8 mouse cellular contexts compared by ENCODE assay signal in genomic region chr6:31220184-31220931, GRCm38 (mm10).
A peak's percentile ranks its signal among the peaks of the same experiment; 100 is the strongest.
DNase-seq lines count a peak whose midpoint lies in the region; ATAC-seq and TF ChIP-seq lines count a peak whose summit lies in the region.

No protein-coding gene starts in this region.

- H3K4me2 ChIP-seq in heart, embryonic 13.5 days, result peak overlapping the region; percentile 78
- peak overlapping the region; percentile 54 for H3K4me2 ChIP-seq in kidney, embryonic 16.5 days (replicated peaks; ENCODE audit: low read depth, low read length)
- H3K4me2 ChIP-seq in liver, embryonic 16.5 days (ENCODE audit: low read depth, low read length), result peak overlapping the region; percentile 52

- peak overlapping the region; percentile 77 for H3K9ac ChIP-seq in heart, embryonic 13.5 days
- no peak overlapping the region for H3K9ac ChIP-seq in kidney, embryonic 16.5 days (replicated peaks; ENCODE audit: low read length)
- H3K9ac ChIP-seq in liver, embryonic 16.5 days (ENCODE audit: low read depth, low read length), result no peak overlapping the region

- TF ChIP-seq POLR2A in bone marrow, adult 2 months (IDR thresholded peaks at IDR 0.05; ENCODE audit: borderline replicate concordance, control insufficient read depth, low read depth, low read length), result no peak

- H3K4me1 ChIP-seq in bone marrow, adult 2 months (ENCODE audit: control insufficient read depth, insufficient read depth, low read length), result no peaks in the 10 kb centered on the region; the same call in none of the 2 replicates
- peaks cover 54% of the 10 kb centered on the region for H3K4me1 ChIP-seq in forebrain, embryonic 10.5 days
- peaks cover 39% of the 10 kb centered on the region for H3K4me1 ChIP-seq in heart, embryonic 13.5 days
- peaks cover 24% of the 10 kb centered on the region for H3K4me1 ChIP-seq in kidney, embryonic 16.5 days (ENCODE audit: insufficient read depth, low read length)
- H3K4me1 ChIP-seq in liver, embryonic 16.5 days (ENCODE audit: control insufficient read depth, low read depth, low read length), result peaks cover 7% of the 10 kb centered on the region

- under 1% methylated on average over 30 of the region's 30 CpGs for WGBS in bone marrow, adult 2 months
- WGBS in forebrain, embryonic 10.5 days, result 2% methylated on average over 30 of the region's 30 CpGs
- WGBS in heart, embryonic 13.5 days, result 2% methylated on average over 30 of the region's 30 CpGs
- WGBS in kidney, embryonic 16.5 days, result under 1% methylated on average over 30 of the region's 30 CpGs
- 1% methylated on average over 30 of the region's 30 CpGs for WGBS in liver, embryonic 16.5 days (ENCODE audit: insufficient replicate concordance)

- no peaks in the 10 kb centered on the region for H3K36me3 ChIP-seq in forebrain, embryonic 10.5 days (replicated peaks)
- H3K36me3 ChIP-seq in heart, embryonic 13.5 days, result no peaks in the 10 kb centered on the region
- H3K36me3 ChIP-seq in kidney, embryonic 16.5 days (ENCODE audit: insufficient read depth, low read length), result no peaks in the 10 kb centered on the region
- no peaks in the 10 kb centered on the region for H3K36me3 ChIP-seq in liver, embryonic 16.5 days (ENCODE audit: control insufficient read depth, insufficient read depth)

- H3K27ac ChIP-seq in bone marrow, adult 2 months (ENCODE audit: control insufficient read depth, insufficient read depth, low read depth, low read length, poor library complexity), result peak overlapping the region; percentile 6; the same call in 1 of the 2 replicates
- H3K27ac ChIP-seq in forebrain, embryonic 10.5 days, result peak overlapping the region; percentile 64; the same call in 1 of the 2 replicates
- H3K27ac ChIP-seq in heart, embryonic 13.5 days (replicated peaks), result no peak overlapping the region
- H3K27ac ChIP-seq in kidney, embryonic 16.5 days (ENCODE audit: low read length), result no peak overlapping the region
- no peak overlapping the region for H3K27ac ChIP-seq in liver, embryonic 16.5 days (ENCODE audit: low read length)

- no peak for TF ChIP-seq CTCF in bone marrow, adult 2 months (IDR thresholded peaks at IDR 0.05; ENCODE audit: control insufficient read depth, insufficient read depth, low read length)

- no peaks in the 10 kb centered on the region for H3K9me3 ChIP-seq in forebrain, embryonic 10.5 days
- H3K9me3 ChIP-seq in heart, embryonic 13.5 days, result no peaks in the 10 kb centered on the region
- H3K9me3 ChIP-seq in kidney, embryonic 16.5 days (ENCODE audit: low read length), result no peaks in the 10 kb centered on the region
- H3K9me3 ChIP-seq in liver, embryonic 16.5 days (replicated peaks; ENCODE audit: control insufficient read depth, low read length), result no peaks in the 10 kb centered on the region

- peak; percentile 49 for DNase-seq in B cell, adult 2 months
- peak; percentile 71 for DNase-seq in forebrain, embryonic 10.5 days (ENCODE audit: extremely low spot score, low spot score)
- DNase-seq in neural tube, embryonic 10.5 days (ENCODE audit: extremely low spot score, low spot score), result peak; percentile 75
- peak; percentile 54 for DNase-seq in testis, postnatal 14 days (ENCODE audit: low spot score)

- H3K27me3 ChIP-seq in forebrain, embryonic 10.5 days (ENCODE audit: poor library complexity, severe bottlenecking), result peaks cover 84% of the 10 kb centered on the region
- H3K27me3 ChIP-seq in heart, embryonic 13.5 days (replicated peaks), result peaks cover 81% of the 10 kb centered on the region
- H3K27me3 ChIP-seq in kidney, embryonic 16.5 days (ENCODE audit: insufficient read depth, low read length), result peaks cover 70% of the 10 kb centered on the region
- H3K27me3 ChIP-seq in liver, embryonic 16.5 days (ENCODE audit: control insufficient read depth, insufficient read depth, low read depth, low read length), result peaks cover 68% of the 10 kb centered on the region

- ATAC-seq in heart, embryonic 13.5 days (ENCODE audit: extremely low read depth, insufficient number of reproducible peaks, low FRiP score, low TSS enrichment), result 0 out of 2 replicates have a peak, but pooled peaks have one; percentile 12
- peak; percentile 53; the same call in 1 of the 2 replicates for ATAC-seq in kidney, embryonic 16.5 days (ENCODE audit: low FRiP score, low TSS enrichment)
- no peak for ATAC-seq in liver, embryonic 16.5 days (ENCODE audit: low read depth)

- H3K4me3 ChIP-seq in bone marrow, adult 2 months (replicated peaks; ENCODE audit: control insufficient read depth, low read depth, low read length), result peak overlapping the region; percentile 41
- peak overlapping the region; percentile 57 for H3K4me3 ChIP-seq in forebrain, embryonic 10.5 days
- peak overlapping the region; percentile 50 for H3K4me3 ChIP-seq in heart, embryonic 13.5 days
- peak overlapping the region; percentile 33 for H3K4me3 ChIP-seq in kidney, embryonic 16.5 days (ENCODE audit: low read length)
- peak overlapping the region; percentile 43 for H3K4me3 ChIP-seq in liver, embryonic 16.5 days (ENCODE audit: low read depth, low read length)

Comparison
In these comparisons a context has a peak if more than half of its experiments do, and no peak if none do; other contexts are left out.
1. H3K27ac ChIP-seq: peak in bone marrow, adult 2 months (single experiment) and forebrain, embryonic 10.5 days (single experiment); none in heart, embryonic 13.5 days (single experiment), kidney, embryonic 16.5 days (single experiment) and liver, embryonic 16.5 days (single experiment).
2. Peak in every context shown above with its lines, with median percentiles within 50 percentile points of each other: DNase-seq, H3K4me3 ChIP-seq and H3K4me2 ChIP-seq.